Comparison of ENCODE assay signal across 30 mouse cellular contexts in genomic region chr1:42098580-42098979, GRCm38 (mm10).
DNase-seq lines count a peak whose midpoint lies in the region; ATAC-seq and TF ChIP-seq lines count a peak whose summit lies in the region.
"Had no signal": no experiment of that assay in that cellular context is flagged by ENCODE, and none has a peak within 500 bp of the region (broad histone marks: within the 10 kb centered on the region; RNA-seq: fewer than 3 reads in every experiment).

No protein-coding gene starts in this region.

- H3K27ac ChIP-seq in forebrain, embryonic 16.5 days (ENCODE audit: low read length): no peak overlapping the region
- no peak overlapping the region for H3K27ac ChIP-seq in forebrain, embryonic 15.5 days (replicated peaks)
- H3K27ac ChIP-seq in midbrain, postnatal 0 days (ENCODE audit: low read depth, low read length): no peak overlapping the region
- no peak overlapping the region for H3K27ac ChIP-seq in midbrain, embryonic 11.5 days (ENCODE audit: low read depth, low read length)
- H3K27ac ChIP-seq in hindbrain, embryonic 14.5 days: no peak overlapping the region
- H3K27ac ChIP-seq: embryonic facial prominence, embryonic 12.5 days; embryonic facial prominence, embryonic 15.5 days; forebrain, embryonic 12.5 days; heart, embryonic 15.5 days; hindbrain, embryonic 10.5 days; hindbrain, embryonic 13.5 days; hindbrain, postnatal 0 days had no signal

- WGBS in forebrain, embryonic 16.5 days: 44% methylated on average over 2 of the region's 2 CpGs
- WGBS in forebrain, embryonic 15.5 days: 52% methylated on average over 2 of the region's 2 CpGs
- 78% methylated on average over 2 of the region's 2 CpGs for WGBS in midbrain, postnatal 0 days
- 86% methylated on average over 2 of the region's 2 CpGs for WGBS in midbrain, embryonic 11.5 days
- WGBS in hindbrain, embryonic 14.5 days: 80% methylated on average over 2 of the region's 2 CpGs

- no peak for TF ChIP-seq CTCF in midbrain, postnatal 0 days (IDR thresholded peaks at IDR 0.05)

- no peaks in the 10 kb centered on the region for H3K27me3 ChIP-seq in forebrain, embryonic 16.5 days (replicated peaks; ENCODE audit: control insufficient read depth, insufficient read depth, low read length)
- no peaks in the 10 kb centered on the region for H3K27me3 ChIP-seq in forebrain, embryonic 15.5 days
- no peaks in the 10 kb centered on the region for H3K27me3 ChIP-seq in midbrain, postnatal 0 days (ENCODE audit: insufficient read depth, low read length)
- H3K27me3 ChIP-seq in midbrain, embryonic 11.5 days (ENCODE audit: control insufficient read depth, insufficient read depth, low read length): no peaks in the 10 kb centered on the region
- H3K27me3 ChIP-seq in hindbrain, embryonic 14.5 days (ENCODE audit: control insufficient read depth, insufficient read depth, low read length): no peaks in the 10 kb centered on the region
- H3K27me3 ChIP-seq: CH12.LX; embryonic facial prominence, embryonic 12.5 days; embryonic facial prominence, embryonic 15.5 days; forebrain, embryonic 12.5 days; heart, embryonic 12.5 days; heart, embryonic 15.5 days; hindbrain, embryonic 13.5 days had no signal

- peak; percentile 54; the same call in 1 of the 2 replicates for ATAC-seq in forebrain, embryonic 16.5 days
- no peak for ATAC-seq in forebrain, embryonic 15.5 days (replicated peaks)
- ATAC-seq in midbrain, postnatal 0 days (ENCODE audit: low FRiP score): no peak
- ATAC-seq in midbrain, embryonic 11.5 days (ENCODE audit: low FRiP score): no peak
- ATAC-seq in hindbrain, embryonic 14.5 days (ENCODE audit: low FRiP score): no peak
- ATAC-seq: hindbrain, postnatal 0 days; inflammation-experienced regulatory T-cells, adult 6 months; intestine, embryonic 16.5 days had no signal

- H3K36me3 ChIP-seq in forebrain, embryonic 16.5 days (ENCODE audit: control insufficient read depth, insufficient read depth): no peaks in the 10 kb centered on the region
- H3K36me3 ChIP-seq in forebrain, embryonic 15.5 days: no peaks in the 10 kb centered on the region
- H3K36me3 ChIP-seq in midbrain, postnatal 0 days (ENCODE audit: insufficient read depth, low read length): no peaks in the 10 kb centered on the region
- no peaks in the 10 kb centered on the region for H3K36me3 ChIP-seq in midbrain, embryonic 11.5 days (ENCODE audit: control insufficient read depth, insufficient read depth, low read length)
- H3K36me3 ChIP-seq in hindbrain, embryonic 14.5 days (replicated peaks; ENCODE audit: control insufficient read depth, insufficient read depth): no peaks in the 10 kb centered on the region
- H3K36me3 ChIP-seq: embryonic facial prominence, embryonic 12.5 days; embryonic facial prominence, embryonic 15.5 days; forebrain, embryonic 12.5 days; G1E; heart, embryonic 12.5 days; heart, embryonic 15.5 days; hindbrain, embryonic 10.5 days; hindbrain, embryonic 13.5 days had no signal

- no peak overlapping the region for H3K4me3 ChIP-seq in forebrain, embryonic 16.5 days (replicated peaks; ENCODE audit: low read length)
- H3K4me3 ChIP-seq in forebrain, embryonic 15.5 days: no peak overlapping the region
- no peak overlapping the region for H3K4me3 ChIP-seq in midbrain, postnatal 0 days (ENCODE audit: low read depth, low read length)
- H3K4me3 ChIP-seq in midbrain, embryonic 11.5 days (ENCODE audit: low read depth, low read length): no peak overlapping the region
- H3K4me3 ChIP-seq in hindbrain, embryonic 14.5 days (replicated peaks; ENCODE audit: low read length): no peak overlapping the region
- H3K4me3 ChIP-seq: embryonic facial prominence, embryonic 12.5 days; embryonic facial prominence, embryonic 15.5 days; erythroblast, embryonic 14.5 days; forebrain, embryonic 12.5 days; heart, embryonic 12.5 days; heart, embryonic 15.5 days; hindbrain, embryonic 10.5 days; hindbrain, embryonic 13.5 days had no signal

- H3K4me2 ChIP-seq in forebrain, embryonic 16.5 days (ENCODE audit: low read length): no peak overlapping the region
- no peak overlapping the region for H3K4me2 ChIP-seq in forebrain, embryonic 15.5 days (replicated peaks)
- no peak overlapping the region for H3K4me2 ChIP-seq in midbrain, postnatal 0 days (ENCODE audit: low read depth, low read length, poor library complexity, severe bottlenecking)
- no peak overlapping the region for H3K4me2 ChIP-seq in midbrain, embryonic 11.5 days
- H3K4me2 ChIP-seq in hindbrain, embryonic 14.5 days (replicated peaks): no peak overlapping the region
- H3K4me2 ChIP-seq: embryonic facial prominence, embryonic 12.5 days; embryonic facial prominence, embryonic 15.5 days; forebrain, embryonic 12.5 days; heart, embryonic 12.5 days; heart, embryonic 15.5 days; hindbrain, embryonic 13.5 days had no signal

- H3K4me1 ChIP-seq in forebrain, embryonic 16.5 days (replicated peaks; ENCODE audit: control insufficient read depth, insufficient read depth, low read length): peaks cover 2% of the 10 kb centered on the region; the same call in 1 of the 2 replicates
- H3K4me1 ChIP-seq in forebrain, embryonic 15.5 days: peaks cover 5% of the 10 kb centered on the region
- no peaks in the 10 kb centered on the region for H3K4me1 ChIP-seq in midbrain, postnatal 0 days (ENCODE audit: insufficient read depth, low read length)
- H3K4me1 ChIP-seq in midbrain, embryonic 11.5 days (ENCODE audit: control insufficient read depth, insufficient read depth, low read length): no peaks in the 10 kb centered on the region; the same call in 1 of the 2 replicates
- no peaks in the 10 kb centered on the region for H3K4me1 ChIP-seq in hindbrain, embryonic 14.5 days (replicated peaks; ENCODE audit: control insufficient read depth, insufficient read depth, low read length)
- H3K4me1 ChIP-seq: embryonic facial prominence, embryonic 12.5 days; embryonic facial prominence, embryonic 15.5 days; heart, embryonic 12.5 days; heart, embryonic 15.5 days; hindbrain, embryonic 13.5 days had no signal

- H3K9ac ChIP-seq in forebrain, embryonic 16.5 days (replicated peaks; ENCODE audit: low read depth, low read length): no peak overlapping the region
- no peak overlapping the region for H3K9ac ChIP-seq in forebrain, embryonic 15.5 days (replicated peaks)
- H3K9ac ChIP-seq in midbrain, postnatal 0 days (replicated peaks; ENCODE audit: low read length, poor library complexity, severe bottlenecking): no peak overlapping the region
- H3K9ac ChIP-seq in midbrain, embryonic 11.5 days (ENCODE audit: low read length): no peak overlapping the region
- no peak overlapping the region for H3K9ac ChIP-seq in hindbrain, embryonic 14.5 days
- H3K9ac ChIP-seq: embryonic facial prominence, embryonic 12.5 days; embryonic facial prominence, embryonic 15.5 days; forebrain, embryonic 12.5 days; heart, embryonic 12.5 days; heart, embryonic 15.5 days; hindbrain, embryonic 13.5 days had no signal

- peak; percentile 8 for DNase-seq in midbrain, postnatal 0 days (ENCODE audit: low spot score)
- DNase-seq in midbrain, embryonic 11.5 days (ENCODE audit: low spot score, missing footprints): no peak
- DNase-seq in retina, embryonic 14.5 days (ENCODE audit: low spot score): peak; percentile 63
- no peak for DNase-seq in hindbrain, embryonic 14.5 days (ENCODE audit: low spot score)
- no peak for DNase-seq in cerebellum, adult 11-12 months
- DNase-seq: adrenal gland, adult 2 months; adrenal gland, postnatal 14 days; B cell, adult 2 months; cerebellum, adult 2 months; cerebellum, adult 9-11 months; cerebellum, postnatal 25 days; gastrocnemius, postnatal 25 days; heart, adult 18-20 months; heart, postnatal 10 days; heart, postnatal 36 days had no signal

- no peaks in the 10 kb centered on the region for H3K9me3 ChIP-seq in forebrain, embryonic 16.5 days (ENCODE audit: control insufficient read depth, low read length)
- H3K9me3 ChIP-seq in forebrain, embryonic 15.5 days: no peaks in the 10 kb centered on the region
- H3K9me3 ChIP-seq in midbrain, postnatal 0 days (ENCODE audit: low read length): no peaks in the 10 kb centered on the region
- H3K9me3 ChIP-seq in midbrain, embryonic 11.5 days (ENCODE audit: control insufficient read depth, low read length): no peaks in the 10 kb centered on the region
- no peaks in the 10 kb centered on the region for H3K9me3 ChIP-seq in hindbrain, embryonic 14.5 days (ENCODE audit: control insufficient read depth, low read length)
- H3K9me3 ChIP-seq: embryonic facial prominence, embryonic 12.5 days; embryonic facial prominence, embryonic 15.5 days; forebrain, embryonic 12.5 days; heart, embryonic 12.5 days; heart, embryonic 15.5 days; hindbrain, embryonic 10.5 days; hindbrain, embryonic 13.5 days had no signal

Comparison
In these comparisons a context has a peak if more than half of its experiments do, and no peak if none do; other contexts are left out.
1. DNase-seq: peak in midbrain, postnatal 0 days (single experiment) and retina, embryonic 14.5 days (single experiment); none in midbrain, embryonic 11.5 days (single experiment), hindbrain, embryonic 14.5 days (single experiment) and cerebellum, adult 11-12 months (single experiment).